Mouse (Mus musculus): ENCODE results near the gene 4931408C20Rik.
A peak's percentile ranks its signal among the peaks of the same experiment; 100 is the strongest.

Gene 4931408C20Rik

GRCm38 (mm10) chr1:26686842-26687760 lies at the start of gene 4931408C20Rik:
TSS of gene 4931408C20Rik (minus strand) at chr1:26687460.
- peak; percentile 14 for DNase-seq

- no peak for DNase-seq
Measured at GRCm38 (mm10) chr1:26687926-26688325, 666 bp upstream of the 4931408C20Rik start.

DNA sequence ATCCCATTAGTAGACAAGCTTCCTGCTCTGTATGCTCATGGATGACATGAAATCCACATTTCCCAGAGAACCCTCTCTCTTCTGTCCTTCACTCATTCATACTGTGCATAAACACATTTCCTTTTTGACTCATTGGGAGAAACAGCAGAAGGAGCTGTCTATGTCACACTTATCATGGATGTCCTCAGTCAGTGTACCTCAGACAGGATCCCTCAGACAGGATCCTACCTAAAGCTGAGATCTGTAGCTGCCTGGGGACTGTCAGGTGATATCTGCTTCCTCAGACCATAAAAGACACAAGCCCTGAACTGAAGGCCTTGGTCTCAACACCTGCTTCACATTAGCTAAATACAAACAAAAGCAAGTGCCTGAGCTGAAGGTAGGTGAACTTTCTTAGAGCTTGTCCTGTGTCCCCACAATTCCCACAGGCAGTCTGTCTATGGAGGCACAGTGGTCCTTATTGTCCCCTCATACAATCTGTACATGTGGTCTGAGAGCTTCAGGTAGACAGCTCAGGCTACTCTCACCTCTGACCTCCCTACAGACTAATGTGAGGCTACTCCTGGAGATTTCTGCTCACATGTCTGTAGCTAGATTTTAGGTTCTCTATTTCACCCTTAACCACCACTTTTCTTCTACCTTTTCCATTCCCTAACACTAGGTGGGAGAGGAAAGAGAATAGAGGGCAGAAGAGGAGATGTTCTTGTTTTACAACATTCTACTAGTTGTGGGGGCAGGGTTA lies 1.1 kb downstream of the 4931408C20Rik start:
- DNase-seq: no peak

DNA sequence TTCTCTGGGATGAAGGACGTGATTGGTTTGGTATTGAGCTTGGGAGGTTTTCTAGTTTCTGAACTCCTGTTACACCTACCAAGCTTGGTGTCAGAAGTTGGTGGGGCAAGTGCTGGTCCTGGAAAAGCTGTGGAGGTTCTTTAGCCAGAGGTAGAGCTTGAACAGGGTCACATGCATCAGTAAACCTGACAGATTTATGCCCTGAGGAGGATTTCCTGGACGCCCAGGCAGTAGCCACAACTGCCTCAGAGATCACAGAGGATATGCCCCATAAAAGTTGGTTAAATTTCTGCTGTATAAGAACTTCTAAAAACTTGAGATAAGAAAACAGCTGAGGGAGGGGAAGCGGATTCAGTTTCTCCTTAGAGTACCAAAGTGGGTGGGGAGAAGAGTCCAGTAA lies 1.9 kb downstream of the 4931408C20Rik start:
- DNase-seq: no peak

DNA sequence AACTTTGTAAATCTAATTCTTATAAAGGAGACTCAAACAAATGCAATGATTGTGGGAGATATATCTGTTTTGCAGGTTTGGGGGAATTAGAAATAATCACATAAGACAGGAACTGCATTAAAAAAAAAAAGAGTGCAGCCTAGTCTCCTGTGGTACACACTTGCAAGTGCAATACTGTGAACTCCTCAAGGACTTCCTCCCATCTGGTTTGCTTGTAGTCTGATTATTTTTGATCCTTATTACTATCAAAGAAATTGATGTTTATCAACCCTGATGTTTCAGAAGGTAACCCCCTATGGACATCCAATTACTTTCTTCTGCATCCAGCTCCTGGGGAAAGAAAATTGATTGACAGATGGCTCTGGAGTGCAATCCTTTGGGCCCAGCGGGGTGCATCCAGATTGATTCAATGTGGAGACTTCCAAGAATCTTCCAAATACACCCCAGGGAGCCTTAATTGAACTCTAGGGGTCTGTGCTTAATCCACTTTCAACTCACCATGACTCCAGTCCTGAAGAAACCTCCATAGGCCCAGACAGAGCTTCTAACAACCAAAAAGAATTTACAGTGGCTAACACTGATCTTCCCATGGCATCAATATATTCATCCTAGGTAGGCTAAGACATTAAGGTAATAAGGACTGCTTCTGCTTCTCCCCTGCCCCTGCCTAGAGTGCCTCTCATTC lies 37.4 kb downstream of the 4931408C20Rik start:
- no peak for DNase-seq

- no peak for DNase-seq
Measured at GRCm38 (mm10) chr1:26636051-26636450, 51.2 kb downstream of the 4931408C20Rik start.
